Mouse (Mus musculus) heart, postnatal 0 days (tissue): ENCODE measurements around the gene Tmem156.

ENCODE experiments used
- CTCF ChIP-seq: IDR thresholded peaks from 2 replicates; pipeline ENCODE4 v1.5.1; 2016; ENCODE audit warnings: antibody characterized with exemption, control low read depth, low read depth
- EP300 ChIP-seq: IDR thresholded peaks from 2 replicates; pipeline ENCODE4 v1.6.1; 2016; ENCODE audit warnings: antibody characterized with exemption, low read depth

GRCm38 (mm10) chr5:65043407-65043895 is 48.5 kb downstream of the Tmem156 start:
- TF ChIP-seq CTCF (no peak), EP300 (no peak)
